Mouse (Mus musculus): ENCODE data around the gene Gm47996.

DNA sequence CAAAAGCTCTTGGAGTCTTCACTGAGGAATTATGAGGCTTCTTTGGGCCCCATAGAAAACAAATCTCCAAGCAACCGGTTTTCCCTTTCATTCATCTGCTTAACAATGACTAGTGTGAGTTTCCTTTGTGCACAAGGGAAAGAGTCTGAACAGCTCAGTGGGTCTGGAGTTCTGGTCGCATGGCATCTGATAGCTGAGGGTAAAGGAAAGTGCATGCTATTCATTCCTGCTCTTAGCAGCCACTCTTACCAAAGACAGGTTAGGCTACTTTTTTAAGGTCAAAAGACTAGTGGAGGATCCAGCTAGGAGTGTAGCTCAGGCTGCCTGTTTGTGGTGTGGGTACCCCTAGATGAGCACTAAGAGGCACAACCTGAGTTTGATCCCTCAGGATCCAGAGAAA, 25.6 kb downstream of the Gm47996 start:
- TF ChIP-seq CTCF (IDR thresholded peaks at IDR 0.05; ENCODE audit: low read depth, low read length) (no peak), POLR2A (IDR thresholded peaks at IDR 0.05; ENCODE audit: borderline replicate concordance, low read depth, low read length) (no peak)

Measured in bone marrow macrophage, adult 2 months (primary cell).